Mouse (Mus musculus): ENCODE measurements around the gene Trim17.
A peak's percentile ranks its signal among the peaks of the same experiment; 100 is the strongest.

Trim17 gene

DNA sequence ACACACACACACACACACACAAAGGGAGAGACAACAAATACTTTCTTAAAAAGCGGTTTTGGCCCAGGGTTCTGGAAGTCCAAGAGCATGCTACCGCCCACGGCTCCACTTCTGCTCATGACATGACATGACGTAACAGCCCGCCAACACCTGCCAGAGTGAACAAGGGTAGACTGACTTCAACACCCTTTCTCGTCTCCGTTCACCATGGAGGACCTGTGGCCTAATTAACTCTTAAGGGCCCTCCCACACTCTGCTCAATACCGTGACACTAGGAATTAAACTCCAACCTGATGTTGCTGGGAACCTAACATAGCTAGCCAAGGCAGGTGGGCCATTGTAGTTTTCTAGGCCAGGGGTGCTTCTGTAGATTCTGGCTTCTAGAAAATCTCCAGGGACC, 14.5 kb downstream of the Trim17 start:
- no peak for DNase-seq

GRCm38 (mm10) chr11:58969659-58970058, 15.2 kb downstream of the Trim17 start:
- no peak for DNase-seq

- DNase-seq = no peak
These were observed 16.5 kb downstream of the Trim17 start for GRCm38 (mm10) chr11:58970831-58971530.

DNA sequence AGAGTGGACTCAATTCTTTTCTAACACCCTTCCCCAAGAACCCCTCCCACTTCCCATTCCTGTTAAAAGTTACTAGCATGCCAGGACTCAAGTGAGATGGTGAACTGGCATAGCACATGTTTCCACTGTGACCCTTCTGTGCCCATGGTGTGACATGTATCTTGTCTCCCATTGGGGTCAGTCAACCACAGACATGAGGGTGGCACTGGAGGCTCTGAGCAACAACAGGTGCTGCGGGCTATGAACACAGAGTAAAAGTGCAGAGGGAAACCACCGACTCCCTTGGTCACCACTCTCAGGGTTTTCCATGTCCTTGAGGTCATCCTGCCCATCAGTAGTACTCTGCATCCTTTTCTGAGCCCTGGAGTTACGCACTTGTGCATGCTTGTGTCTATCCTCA, 17.3 kb downstream of the Trim17 start:
- DNase-seq = no peak

DNA sequence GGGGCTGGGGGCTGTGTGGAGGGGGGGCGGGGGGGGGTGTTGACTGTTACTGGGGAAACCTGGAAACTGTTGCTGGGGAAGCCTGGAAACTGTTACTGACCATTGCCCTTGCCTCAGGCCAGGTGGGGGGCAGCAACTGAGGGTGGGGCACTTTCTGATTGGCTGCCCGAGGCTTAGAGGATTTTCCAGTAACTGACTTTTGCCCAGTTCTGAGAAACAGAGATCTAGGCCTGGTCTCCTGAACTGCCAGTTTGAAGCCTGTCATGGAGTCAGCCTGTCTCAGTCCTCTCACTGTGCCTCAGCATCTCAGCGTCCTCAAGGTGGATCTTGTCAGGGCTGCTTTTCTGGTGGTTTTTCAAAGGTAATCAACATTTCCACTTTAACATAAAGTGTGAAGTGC, 19.9 kb downstream of the Trim17 start:
- no peak for DNase-seq

- DNase-seq = no peak
These were observed 22.7 kb downstream of the Trim17 start for GRCm38 (mm10) chr11:58977150-58977549.

GRCm38 (mm10) chr11:58977607-58978026, 23.1 kb downstream of the Trim17 start:
- DNase-seq = no peak

GRCm38 (mm10) chr11:58978027-58978705, 23.7 kb downstream of the Trim17 start, which contains the start of gene Trim11:
Trim11 (plus strand) TSS chr11:58978093.
- peak; percentile 67 to 71 for DNase-seq

DNA sequence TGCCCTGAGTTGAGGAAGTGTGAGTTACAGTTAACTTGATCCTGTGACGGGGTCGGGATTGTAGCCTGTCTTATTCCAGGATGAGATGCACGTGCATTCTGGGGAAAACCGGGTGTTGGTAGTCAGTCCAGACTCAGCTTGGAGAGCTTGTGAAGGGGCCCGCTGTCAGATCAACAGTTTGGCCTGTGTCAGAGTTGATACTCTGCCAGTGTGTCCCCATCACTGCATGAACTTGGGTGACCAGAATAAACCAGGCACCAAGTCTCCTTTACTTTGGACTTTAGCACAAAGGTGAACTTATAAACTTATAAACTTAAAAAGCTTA, 24.2 kb downstream of the Trim17 start:
- DNase-seq = no peak

DNA sequence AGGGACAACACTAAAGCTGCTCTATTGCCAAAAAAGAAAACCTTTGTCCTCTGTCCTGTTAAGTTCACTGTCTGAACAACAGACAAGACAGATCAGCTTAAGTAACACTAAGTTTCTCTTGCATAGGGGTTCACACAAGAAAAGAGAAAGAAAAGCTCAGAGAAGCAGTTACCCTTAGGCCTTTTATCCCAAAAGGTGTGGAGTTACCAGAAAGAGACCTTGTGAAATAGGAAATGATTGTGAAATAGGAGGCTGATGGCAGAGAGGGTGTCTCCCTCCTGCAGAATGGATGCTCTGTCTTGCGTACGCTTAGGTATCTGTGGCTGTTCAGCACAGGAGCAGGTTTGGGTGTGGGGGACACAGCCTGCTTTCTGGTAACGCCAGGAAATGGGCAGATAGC, 24.7 kb downstream of the Trim17 start:
- no peak for DNase-seq

GRCm38 (mm10) chr11:58979661-58980060, 25.2 kb downstream of the Trim17 start:
- DNase-seq = no peak

DNA sequence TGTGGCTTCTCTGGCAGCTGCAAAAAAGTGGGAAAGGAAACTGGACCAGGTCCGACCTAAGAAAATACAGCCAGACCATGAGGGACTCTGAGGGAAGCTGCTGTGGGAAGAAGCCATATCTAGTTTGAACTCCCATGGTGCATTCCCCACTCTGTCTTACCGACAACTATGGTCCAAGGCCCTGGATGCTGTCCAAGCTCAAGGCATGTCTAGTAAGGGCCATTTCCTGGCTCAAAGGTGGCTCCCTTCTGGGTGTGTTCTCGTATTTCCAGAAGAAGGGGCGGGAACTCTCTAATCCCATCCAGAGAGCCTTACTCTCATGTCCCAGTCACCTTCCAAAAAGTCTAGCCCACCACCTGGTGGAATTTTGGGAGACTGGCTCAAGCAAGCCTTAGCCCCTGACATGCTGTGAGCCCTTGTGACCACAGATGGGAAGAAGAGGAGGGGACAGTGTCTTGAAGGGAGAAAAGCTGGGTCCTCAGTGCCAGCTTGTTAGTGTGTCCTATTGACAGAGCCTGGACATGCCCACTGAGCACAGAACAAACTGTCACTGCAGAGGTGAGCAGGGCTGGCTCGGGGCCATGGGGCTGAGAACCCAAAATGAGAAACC, 26.0 kb downstream of the Trim17 start:
- no peak for DNase-seq

DNA sequence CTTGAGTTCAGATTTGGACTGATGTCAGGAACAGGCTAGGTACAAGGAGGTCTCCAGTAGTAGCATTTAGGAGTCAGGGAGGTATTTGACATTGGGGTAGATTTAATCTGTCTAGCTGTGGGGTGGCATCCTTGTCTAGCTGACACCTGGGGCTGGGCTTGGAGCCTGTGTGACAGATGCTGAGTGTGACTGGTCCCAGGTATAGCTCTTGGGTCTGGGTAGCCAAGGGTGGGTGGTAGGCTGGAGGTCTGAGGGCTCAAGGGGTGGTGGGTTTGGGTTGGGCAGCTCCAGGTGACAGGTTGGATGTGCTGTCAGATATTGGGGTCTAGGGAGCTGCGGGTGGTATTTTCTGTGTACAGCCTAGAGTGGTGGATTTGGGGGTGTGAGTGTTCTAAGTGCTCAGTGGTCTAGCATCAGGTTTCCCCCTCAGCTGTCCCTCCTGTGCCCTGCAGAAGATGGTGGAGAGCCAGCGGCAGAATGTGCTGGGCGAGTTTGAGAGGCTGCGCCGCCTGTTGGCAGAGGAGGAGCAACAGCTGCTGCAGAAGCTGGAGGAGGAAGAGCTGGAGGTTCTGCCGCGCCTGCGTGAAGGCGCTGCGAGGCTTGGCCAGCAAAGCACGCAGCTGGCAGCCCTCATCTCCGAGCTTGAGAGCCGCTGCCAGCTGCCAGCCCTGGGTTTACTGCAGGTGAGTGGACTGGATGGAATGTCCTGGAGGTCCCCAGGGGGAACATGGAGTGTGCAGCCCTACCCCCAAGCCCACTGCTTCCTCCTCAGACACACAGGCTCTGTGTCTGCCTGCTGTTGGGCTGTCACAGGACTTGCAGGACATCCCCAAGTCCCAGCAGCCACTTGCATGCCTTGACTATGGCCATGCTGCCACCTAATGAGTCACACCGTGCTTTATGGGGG, 27.3 kb downstream of the Trim17 start:
- peak; percentile 76 to 82 for DNase-seq

GRCm38 (mm10) chr11:58982471-58983097, 28.1 kb downstream of the Trim17 start:
- peak; percentile 68 to 80 for DNase-seq

GRCm38 (mm10) chr11:58983691-58984341, 29.3 kb downstream of the Trim17 start:
- no peak for DNase-seq

DNA sequence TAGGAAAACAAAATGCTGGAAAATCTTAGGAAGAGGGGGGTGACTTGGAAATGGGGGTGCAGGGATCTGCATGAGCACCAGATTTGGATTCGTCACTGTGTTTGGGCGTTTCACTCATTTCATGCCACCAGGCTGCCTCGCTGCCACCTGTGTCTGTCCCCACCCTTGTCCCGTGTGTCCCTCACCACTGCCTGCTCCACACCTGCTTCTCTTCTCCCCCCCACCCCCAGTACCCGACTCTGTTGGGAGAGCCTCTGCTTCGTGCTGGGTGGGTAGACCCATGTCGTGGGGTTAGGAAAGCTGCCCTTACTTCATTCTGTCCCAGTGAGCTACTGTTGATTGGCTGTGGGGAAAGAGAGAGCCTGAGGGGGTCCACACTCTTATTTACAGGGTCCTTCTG, 30.2 kb downstream of the Trim17 start:
- DNase-seq = peak in 1 of 2 experiments; percentile 45

- no peak for DNase-seq
These were observed 30.9 kb downstream of the Trim17 start for GRCm38 (mm10) chr11:58985299-58985917.

GRCm38 (mm10) chr11:58989166-58989565, 34.7 kb downstream of the Trim17 start:
- DNase-seq = no peak

- DNase-seq = no peak
These were observed 35.7 kb downstream of the Trim17 start for GRCm38 (mm10) chr11:58990141-58990540.

- no peak for DNase-seq
These were observed 36.3 kb downstream of the Trim17 start for GRCm38 (mm10) chr11:58990794-58991193.

DNA sequence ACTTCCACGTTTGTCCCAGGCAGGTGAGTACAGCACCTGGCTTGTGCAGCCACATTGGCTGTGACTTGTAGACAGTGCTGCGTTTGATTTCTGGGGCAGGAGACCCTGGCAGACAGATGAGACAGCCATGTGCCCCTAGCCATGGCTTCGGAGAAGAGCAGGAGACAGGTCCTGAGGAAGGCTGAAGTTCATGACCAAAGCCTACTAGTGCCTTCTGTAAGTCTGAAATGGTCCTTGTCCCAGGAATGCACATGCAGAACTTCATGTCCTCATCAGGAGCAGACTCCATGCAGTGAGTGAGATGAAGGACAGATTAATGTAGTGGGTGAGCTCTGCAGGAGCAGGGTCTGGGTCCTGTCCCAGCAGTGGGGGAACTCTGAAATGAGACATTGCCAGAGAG, 37.4 kb downstream of the Trim17 start:
- no peak for DNase-seq

Measured in thymus, adult 18-20 months (tissue).